Mouse (Mus musculus) ES-E14 (cell line): ENCODE data around the gene C1ql4.
A peak's percentile ranks its signal among the peaks of the same experiment; 100 is the strongest.

ENCODE experiments used
- HCFC1 ChIP-seq: IDR thresholded peaks from 2 replicates; pipeline ENCODE4 v1.6.1; 2012; ENCODE audit warnings: low read length, inconsistent platforms, borderline replicate concordance; ENCODE audit not compliant: insufficient read depth
- MAFK ChIP-seq: IDR thresholded peaks from 2 replicates; pipeline ENCODE4 v1.6.1; 2014; ENCODE audit warnings: mild to moderate bottlenecking, low read depth, low read length, inconsistent platforms; ENCODE audit not compliant: insufficient read depth
- ZC3H11A ChIP-seq: IDR thresholded peaks from 2 replicates; pipeline ENCODE4 v1.6.1; 2012; ENCODE audit warnings: low read depth, mild to moderate bottlenecking, inconsistent platforms, low read length, borderline replicate concordance
- ZNF384 ChIP-seq: IDR thresholded peaks from 2 replicates; pipeline ENCODE4 v1.6.1; 2012; ENCODE audit warnings: low read depth, low read length, inconsistent platforms

- TF ChIP-seq HCFC1 (no peak), ZNF384 (peak; percentile 74), ZC3H11A (no peak), MAFK (no peak)
These were observed 22.0 kb downstream of the C1ql4 start for GRCm38 (mm10) chr15:99065557-99066165.
